Comparison of ENCODE assay signal across 8 mouse cellular contexts in genomic region chr5:28165358-28166255, GRCm38 (mm10). TPM values are rescaled to one million over a fixed set of nuclear protein-coding genes. Genes with fewer than 3 reads are reported as not detected.
DNase-seq lines count a peak whose midpoint lies in the region; ATAC-seq and TF ChIP-seq lines count a peak whose summit lies in the region.

En2 (plus strand) TSS chr5:28165694.

- peak within 1 kb of the TSS; percentile 40 for H3K4me3 ChIP-seq in forebrain, embryonic 11.5 days (ENCODE audit: low read depth, low read length)
- peak within 1 kb of the TSS; percentile 43 for H3K4me3 ChIP-seq in hindbrain, embryonic 11.5 days (ENCODE audit: low read depth, low read length)
- H3K4me3 ChIP-seq in midbrain, embryonic 14.5 days (replicated peaks; ENCODE audit: low read depth, low read length), result peak within 1 kb of the TSS; percentile 73

- no peaks in the 10 kb centered on the region for H3K9me3 ChIP-seq in forebrain, embryonic 11.5 days (ENCODE audit: control insufficient read depth, low read length)
- no peaks in the 10 kb centered on the region for H3K9me3 ChIP-seq in hindbrain, embryonic 11.5 days (ENCODE audit: control insufficient read depth, low read length)
- H3K9me3 ChIP-seq in midbrain, embryonic 14.5 days (ENCODE audit: control insufficient read depth, low read length), result no peaks in the 10 kb centered on the region

- peak; percentile 91 for DNase-seq in ZHBTc4 (ENCODE audit: low read depth, low spot score)
- peak; percentile 95 for DNase-seq in brain, embryonic 14.5 days (ENCODE audit: low read depth)
- DNase-seq in forebrain, embryonic 11.5 days (ENCODE audit: low spot score), result peak; percentile 89
- DNase-seq in hindbrain, embryonic 11.5 days (ENCODE audit: low spot score), result peak; percentile 88
- peak; percentile 98 for DNase-seq in left cerebral cortex, postnatal 4 days
- DNase-seq in midbrain, embryonic 14.5 days, result peak; percentile 97
- no peak for DNase-seq in spleen, postnatal 10 days (ENCODE audit: low spot score in 2 of 2)
- no peak for DNase-seq in frontal cortex, postnatal 25 days (ENCODE audit: low spot score in 2 of 2)

- TF ChIP-seq CTCF in brain, embryonic 14.5 days (IDR thresholded peaks at IDR 0.05; ENCODE audit: borderline replicate concordance, extremely low read depth, insufficient read depth, insufficient read length), result no peak

- H3K4me1 ChIP-seq in forebrain, embryonic 11.5 days (replicated peaks; ENCODE audit: control insufficient read depth, insufficient read depth, low read length), result peaks cover 14% of the 10 kb centered on the region; the same call in 1 of the 2 replicates
- H3K4me1 ChIP-seq in hindbrain, embryonic 11.5 days (replicated peaks; ENCODE audit: control insufficient read depth, insufficient read depth, low read length), result peaks cover 10% of the 10 kb centered on the region
- peaks cover 21% of the 10 kb centered on the region for H3K4me1 ChIP-seq in midbrain, embryonic 14.5 days (ENCODE audit: control insufficient read depth, insufficient read depth, low read length)

- peak within 1 kb of the TSS; percentile 73 for H3K4me2 ChIP-seq in forebrain, embryonic 11.5 days (ENCODE audit: low read depth, low read length, severe bottlenecking)
- peak within 1 kb of the TSS; percentile 65 for H3K4me2 ChIP-seq in hindbrain, embryonic 11.5 days (replicated peaks; ENCODE audit: low read depth, low read length)
- H3K4me2 ChIP-seq in midbrain, embryonic 14.5 days (ENCODE audit: low read length), result peak within 1 kb of the TSS; percentile 79

- intact Hi-C loops in left cerebral cortex, postnatal 4 days (cut with DNase I), result no loop called here

- ATAC-seq in forebrain, embryonic 11.5 days (replicated peaks; ENCODE audit: low FRiP score), result peak; percentile 80
- ATAC-seq in hindbrain, embryonic 11.5 days (ENCODE audit: low FRiP score), result peak; percentile 84
- ATAC-seq in midbrain, embryonic 14.5 days (ENCODE audit: low FRiP score, low TSS enrichment), result peak; percentile 91

- H3K36me3 ChIP-seq in forebrain, embryonic 11.5 days (ENCODE audit: control insufficient read depth, insufficient read depth, low read length), result no peaks in the 10 kb centered on the region
- H3K36me3 ChIP-seq in hindbrain, embryonic 11.5 days (ENCODE audit: control insufficient read depth, insufficient read depth, low read length), result no peaks in the 10 kb centered on the region
- peaks cover 5% of the 10 kb centered on the region for H3K36me3 ChIP-seq in midbrain, embryonic 14.5 days (ENCODE audit: control insufficient read depth, insufficient read depth, low read length)

- no peak for TF ChIP-seq POLR2A in brain, embryonic 14.5 days (IDR thresholded peaks at IDR 0.05; ENCODE audit: borderline replicate concordance, extremely low read depth, insufficient read depth, insufficient read length, poor library complexity, severe bottlenecking)

- no peak within 1 kb of the TSS; the same call in 1 of the 2 replicates for H3K9ac ChIP-seq in forebrain, embryonic 11.5 days (ENCODE audit: low read length)
- H3K9ac ChIP-seq in hindbrain, embryonic 11.5 days (ENCODE audit: low read depth, low read length), result peak within 1 kb of the TSS; percentile 75
- H3K9ac ChIP-seq in midbrain, embryonic 14.5 days (replicated peaks; ENCODE audit: low read length), result peak within 1 kb of the TSS; percentile 94

- H3K27ac ChIP-seq in forebrain, embryonic 11.5 days (ENCODE audit: low read depth, low read length), result no peak within 1 kb of the TSS
- H3K27ac ChIP-seq in hindbrain, embryonic 11.5 days (ENCODE audit: low read depth, low read length), result peak within 1 kb of the TSS; percentile 83
- peak within 1 kb of the TSS; percentile 96 for H3K27ac ChIP-seq in midbrain, embryonic 14.5 days (replicated peaks; ENCODE audit: low read depth, low read length)

- WGBS in forebrain, embryonic 11.5 days, result under 1% methylated on average over 87 of the region's 113 CpGs
- under 1% methylated on average over 93 of the region's 113 CpGs for WGBS in hindbrain, embryonic 11.5 days
- WGBS in midbrain, embryonic 14.5 days, result under 1% methylated on average over 107 of the region's 113 CpGs

- H3K27me3 ChIP-seq in forebrain, embryonic 11.5 days (ENCODE audit: control insufficient read depth, insufficient read depth, low read length), result peaks cover 87% of the 10 kb centered on the region
- H3K27me3 ChIP-seq in hindbrain, embryonic 11.5 days (ENCODE audit: control insufficient read depth, insufficient read depth, low read length), result peaks cover 78% of the 10 kb centered on the region
- H3K27me3 ChIP-seq in midbrain, embryonic 14.5 days (ENCODE audit: control insufficient read depth, insufficient read depth, low read length), result peaks cover 22% of the 10 kb centered on the region

RNA-seq across cellular contexts. Expression of gene En2, which starts in this region (rescaled TPM):
- polyA plus RNA-seq in brain, embryonic 14.5 days (2012; rRNA removed), result 16.2 and 30.9 TPM in 2 replicates
- polyA plus RNA-seq in forebrain, embryonic 11.5 days (2014; fragmentation: Nextera tagmentation; extraction: Ambion mirVana), result not detected in 2 replicates
- polyA plus RNA-seq in hindbrain, embryonic 11.5 days (2014; fragmentation: Nextera tagmentation; extraction: Ambion mirVana), result 1.1 and 1.2 TPM in 2 replicates
- total RNA-seq in left cerebral cortex, postnatal 4 days (2021), result not detected
- 3.8 TPM in 2 replicates for polyA plus RNA-seq in midbrain, embryonic 14.5 days (2014; fragmentation: Nextera tagmentation; extraction: Ambion mirVana)

Comparison
In these comparisons a context has a peak if more than half of its experiments do, and no peak if none do; other contexts are left out.
1. Peak in DNase-seq, ATAC-seq, H3K4me3 ChIP-seq and H3K4me2 ChIP-seq in forebrain, embryonic 11.5 days; RNA of the gene not detected or under 1 TPM.
2. Peak in DNase-seq in left cerebral cortex, postnatal 4 days; RNA of the gene not detected or under 1 TPM.
3. DNase-seq: peak in ZHBTc4 (single experiment), brain, embryonic 14.5 days (single experiment), hindbrain, embryonic 11.5 days (single experiment) and midbrain, embryonic 14.5 days (single experiment); none in spleen, postnatal 10 days (0 of 2) and frontal cortex, postnatal 25 days (0 of 2).
4. Peak in every context shown above with its lines, with median percentiles within 50 percentile points of each other: ATAC-seq, H3K4me2 ChIP-seq and H3K4me3 ChIP-seq.